Mouse (Mus musculus) midbrain, postnatal 0 days (tissue): Measurements from ENCODE around the gene Rbm20. TPM values are rescaled to one million over a fixed set of nuclear protein-coding genes. Genes with fewer than 3 reads are reported as not detected.

Experiments
- ATAC-seq: fragments of 200-750 bp; cut with Nextera tagmentation; 2 replicates; pipeline ENCODE4 v1.8.0; 2017; ENCODE audit warnings: moderate number of reproducible peaks, mild to moderate bottlenecking, moderate TSS enrichment, moderate library complexity; ENCODE audit not compliant: low FRiP score
- DNase-seq: peaks from one replicate; pipeline ENCODE4 v3.0.0-alpha.2; 2015; ENCODE audit warnings: low spot score
- H3K27ac ChIP-seq: fragments of 300-500 bp; sonication (generic); 2 replicates; pipeline ENCODE4 v1.5.1; 2014; ENCODE audit warnings: low read depth, mild to moderate bottlenecking, low read length, mixed read lengths
- H3K27me3 ChIP-seq: fragments of 300-500 bp; sonication (generic); 2 replicates; pipeline ENCODE4 v1.6.1; 2014; ENCODE audit warnings: low read length, control low read depth, mixed read lengths; ENCODE audit not compliant: insufficient read depth
- H3K36me3 ChIP-seq: fragments of 300-500 bp; sonication (generic); 2 replicates; pipeline ENCODE4 v1.6.1; 2014; ENCODE audit warnings: low read length, control low read depth, mixed read lengths; ENCODE audit not compliant: insufficient read depth
- H3K4me1 ChIP-seq: fragments of 300-500 bp; sonication (generic); 2 replicates; pipeline ENCODE4 v1.6.1; 2014; ENCODE audit warnings: mild to moderate bottlenecking, control low read depth, antibody characterized with exemption, low read length, mixed read lengths; ENCODE audit not compliant: insufficient read depth
- H3K4me2 ChIP-seq: fragments of 300-500 bp; sonication (generic); 2 replicates; pipeline ENCODE4 v1.6.1; 2014; ENCODE audit warnings: low read depth, mild to moderate bottlenecking, low read length, mixed read lengths; ENCODE audit not compliant: poor library complexity, severe bottlenecking
- H3K4me3 ChIP-seq: fragments of 300-500 bp; sonication (generic); 2 replicates; pipeline ENCODE4 v1.5.1; 2014; ENCODE audit warnings: low read depth, mild to moderate bottlenecking, low read length, moderate library complexity
- H3K9ac ChIP-seq: fragments of 300-500 bp; sonication (generic); replicated peaks from 2 replicates; pipeline ENCODE4 v1.6.1; 2014; ENCODE audit warnings: mild to moderate bottlenecking, low read length, moderate library complexity, mixed read lengths; ENCODE audit not compliant: poor library complexity, severe bottlenecking
- H3K9me3 ChIP-seq: fragments of 300-500 bp; sonication (generic); 2 replicates; pipeline ENCODE4 v1.6.1; 2016; ENCODE audit warnings: low read length, control low read depth
- CTCF ChIP-seq: IDR thresholded peaks from 2 replicates; pipeline ENCODE4 v1.5.1; 2016; ENCODE audit warnings: antibody characterized with exemption, mild to moderate bottlenecking
- WGBS: fragments of 180-500 bp; shearing (Covaris S2); extraction: QIAGEN DNeasy Blood & Tissue Kit; methylation state at CpG from one replicate; pipeline ENCODE4 v1.1.7; 2014; 5-methylcytosine and 5-hydroxymethylcytosine counted together
- polyA plus RNA-seq: library from polyadenylated mRNA; unstranded; fragments of >200 nt; fragmentation: Nextera tagmentation; extraction: Ambion mirVana; gene quantifications from 2 replicates; pipeline ENCODE4 v1.2.1, GENCODE M21; 2015
- total RNA-seq: library from RNA; depleted of rRNA; stranded (reverse); fragments of >200 nt; gene quantifications from 2 replicates; pipeline ENCODE4 v1.2.3, GENCODE M21; 2014

Rbm20 gene
- total and polyA plus RNA-seq, 2 experiments from 2014 or later = 0.75 to 2.0 TPM

DNA sequence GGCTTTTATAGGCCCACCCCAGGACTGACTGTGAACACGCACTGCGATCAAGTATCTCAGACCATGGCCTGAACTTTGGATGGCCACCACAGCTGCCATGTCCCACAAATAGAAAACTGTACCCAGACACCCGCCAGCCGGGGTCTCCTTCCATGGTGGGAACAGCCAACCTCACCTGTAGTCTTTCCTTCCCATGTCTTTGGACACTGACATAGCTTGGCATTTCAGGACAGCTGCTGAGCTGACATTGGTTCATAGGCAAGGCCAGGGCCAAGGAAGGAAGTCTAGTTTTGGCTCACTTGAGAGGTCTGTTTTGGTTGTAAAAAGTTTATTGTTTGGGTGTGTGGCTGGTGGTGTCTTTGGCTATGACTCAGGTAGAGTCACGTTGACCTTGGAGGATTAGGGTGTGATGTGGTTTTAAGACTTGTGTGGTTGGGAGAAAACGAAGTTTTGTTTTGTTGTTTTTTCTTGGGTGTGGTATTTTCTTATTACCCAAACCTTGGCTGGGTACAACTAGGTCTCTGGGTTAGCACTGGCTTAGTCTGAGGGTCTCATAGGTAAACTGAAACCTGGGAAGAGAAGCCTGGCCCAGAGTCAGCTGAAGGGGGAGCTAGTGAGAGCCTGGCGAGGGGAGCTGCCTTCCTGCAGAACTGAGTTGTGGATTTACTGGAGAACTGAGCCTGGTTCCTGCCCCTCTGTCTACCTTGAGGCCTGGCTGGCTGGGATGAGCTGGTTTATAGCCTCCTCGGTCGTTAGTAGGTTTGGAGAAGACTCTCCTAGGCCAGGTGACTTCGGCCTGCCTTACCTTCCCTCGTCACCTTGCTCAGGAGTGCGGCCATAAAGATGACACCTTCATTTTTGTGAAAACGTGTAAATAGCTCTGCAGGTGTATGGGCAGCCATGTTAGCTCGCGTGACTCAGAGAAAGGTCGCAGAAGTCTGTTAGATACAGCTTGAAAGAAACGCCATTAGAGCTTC, 83.3 kb downstream of the Rbm20 start:
- H3K36me3 ChIP-seq = no peaks in the 10 kb centered on the region
- no peak overlapping the region for H3K27ac ChIP-seq
- no peaks in the 10 kb centered on the region for H3K27me3 ChIP-seq
- no peak for TF ChIP-seq CTCF
- no peak overlapping the region for H3K4me2 ChIP-seq
- WGBS = 84% methylated on average over 17 of the region's 17 CpGs
- H3K9ac ChIP-seq = no peak overlapping the region
- DNase-seq = no peak
- no peaks in the 10 kb centered on the region for H3K4me1 ChIP-seq
- ATAC-seq = no peak
- no peaks in the 10 kb centered on the region for H3K9me3 ChIP-seq
- no peak overlapping the region for H3K4me3 ChIP-seq

DNA sequence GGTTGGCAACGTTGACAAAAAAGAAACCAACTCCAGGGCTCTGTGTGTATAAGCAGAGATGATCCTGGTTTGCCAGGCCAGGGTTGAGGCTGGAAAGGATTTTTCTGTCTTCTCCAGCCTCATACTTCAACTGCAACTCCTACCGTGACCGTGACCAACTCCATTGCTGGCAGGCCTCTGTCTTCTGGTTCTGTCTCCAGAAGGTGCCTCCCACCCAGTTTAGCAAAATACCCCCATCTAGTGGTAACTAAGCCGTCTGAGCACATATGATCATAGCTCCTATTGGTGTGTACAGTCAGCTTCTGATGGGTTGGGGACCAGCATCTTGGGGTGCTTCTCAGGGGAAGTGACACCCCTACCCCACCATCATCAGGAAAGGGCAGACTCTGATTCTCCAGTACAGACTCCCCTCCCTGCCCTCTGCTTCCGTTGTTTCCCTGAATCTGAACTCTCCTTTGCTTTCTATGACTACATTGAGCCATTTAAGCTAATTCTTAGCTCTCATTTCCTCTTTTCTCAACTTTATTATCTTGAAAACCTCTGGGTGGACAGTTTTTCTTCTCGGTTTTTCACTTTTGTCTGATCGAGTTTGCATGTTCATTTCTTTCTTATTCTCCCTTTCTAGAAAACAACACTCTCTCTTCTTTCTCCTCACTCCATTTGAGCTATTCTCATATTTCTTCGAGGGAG, 85.8 kb downstream of the Rbm20 start:
- Histone ChIP-seq H3K9me3 (no peaks in the 10 kb centered on the region), H3K36me3 (no peaks in the 10 kb centered on the region), H3K27me3 (no peaks in the 10 kb centered on the region), H3K27ac (no peak overlapping the region), H3K4me1 (no peaks in the 10 kb centered on the region), H3K9ac (no peak overlapping the region), H3K4me2 (no peak overlapping the region), H3K4me3 (no peak overlapping the region)
- TF ChIP-seq CTCF = peak; percentile 81
- ATAC-seq (peak; percentile 34; the same call in 1 of the 2 replicates), DNase-seq (peak; percentile 74)
- WGBS = 63% methylated on average over 8 of the region's 8 CpGs

DNA sequence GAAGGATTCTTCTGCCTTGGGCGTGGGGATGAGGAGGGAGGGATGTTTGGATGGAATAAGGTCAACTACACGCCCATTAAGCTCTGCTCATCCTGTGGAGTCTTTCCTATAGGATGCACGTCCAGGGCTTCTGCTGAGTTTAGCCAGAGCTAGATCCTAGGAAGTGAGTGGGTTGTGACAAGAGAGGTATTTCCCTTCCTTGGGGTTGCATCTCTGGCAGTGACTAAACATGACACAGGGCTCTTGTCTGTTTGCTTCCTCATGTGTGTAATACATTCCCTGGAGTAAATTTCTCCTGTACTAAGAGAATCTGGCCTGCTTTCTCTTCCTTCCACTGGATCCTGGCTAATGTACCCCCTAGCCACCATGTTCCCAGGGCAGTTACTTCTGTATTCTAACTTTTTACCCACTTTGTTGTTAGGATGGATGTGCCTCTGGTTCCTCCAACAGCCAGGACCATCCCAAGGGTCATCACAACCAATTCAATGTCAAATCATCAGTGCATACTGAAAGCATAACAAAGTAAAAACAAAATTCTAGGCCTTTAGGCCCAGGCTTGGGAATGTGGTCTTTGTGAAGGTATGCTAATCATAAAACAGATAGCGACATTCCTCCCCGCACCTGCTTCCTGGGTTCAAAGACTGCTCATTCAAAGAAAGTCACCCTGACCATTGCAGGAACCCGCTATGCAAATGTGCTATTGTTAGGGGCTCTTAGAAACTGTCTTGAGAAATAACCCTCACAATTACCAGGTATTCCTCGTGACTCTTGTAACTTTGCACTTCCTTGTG, 87.8 kb downstream of the Rbm20 start:
- no peak overlapping the region for H3K9ac ChIP-seq
- 76% methylated on average over 6 of the region's 7 CpGs for WGBS
- ATAC-seq = no peak

DNA sequence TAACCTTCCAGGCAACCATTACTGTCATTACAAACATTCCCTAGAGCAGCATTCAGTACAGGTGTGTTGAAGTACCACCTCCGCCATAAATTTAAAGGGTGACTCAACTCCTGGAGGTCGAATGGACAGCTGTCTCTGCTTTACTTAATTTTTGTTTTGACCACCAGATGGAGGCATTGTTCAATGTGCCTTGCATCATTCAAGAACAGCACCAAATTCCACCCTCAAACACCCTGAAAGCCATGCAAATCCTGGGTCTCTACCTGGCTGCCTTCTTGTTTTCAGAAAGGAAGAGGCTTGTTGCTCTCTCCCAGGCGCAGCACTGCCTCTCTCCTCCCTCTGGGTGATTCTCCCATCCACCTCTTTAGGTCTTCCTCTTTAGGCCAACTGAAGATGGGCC, 91.4 kb downstream of the Rbm20 start:
- no peaks in the 10 kb centered on the region for H3K27me3 ChIP-seq
- H3K4me1 ChIP-seq = no peaks in the 10 kb centered on the region
- peak; percentile 82 for DNase-seq
- no peak overlapping the region for H3K4me2 ChIP-seq
- H3K9me3 ChIP-seq = no peaks in the 10 kb centered on the region
- H3K4me3 ChIP-seq = no peak overlapping the region
- ATAC-seq = no peak
- H3K27ac ChIP-seq = no peak overlapping the region
- 27% methylated on average over 3 of the region's 3 CpGs for WGBS
- no peaks in the 10 kb centered on the region for H3K36me3 ChIP-seq
- H3K9ac ChIP-seq = no peak overlapping the region
- TF ChIP-seq CTCF = peak; percentile 90

More for the DNA sequence above, 87.8 kb downstream of the Rbm20 start:
- DNase-seq = no peak
- Histone ChIP-seq H3K36me3 (no peaks in the 10 kb centered on the region), H3K27me3 (no peaks in the 10 kb centered on the region), H3K4me2 (no peak overlapping the region), H3K9me3 (no peaks in the 10 kb centered on the region), H3K27ac (no peak overlapping the region), H3K4me1 (no peaks in the 10 kb centered on the region), H3K4me3 (no peak overlapping the region)
- TF ChIP-seq CTCF = no peak

DNA sequence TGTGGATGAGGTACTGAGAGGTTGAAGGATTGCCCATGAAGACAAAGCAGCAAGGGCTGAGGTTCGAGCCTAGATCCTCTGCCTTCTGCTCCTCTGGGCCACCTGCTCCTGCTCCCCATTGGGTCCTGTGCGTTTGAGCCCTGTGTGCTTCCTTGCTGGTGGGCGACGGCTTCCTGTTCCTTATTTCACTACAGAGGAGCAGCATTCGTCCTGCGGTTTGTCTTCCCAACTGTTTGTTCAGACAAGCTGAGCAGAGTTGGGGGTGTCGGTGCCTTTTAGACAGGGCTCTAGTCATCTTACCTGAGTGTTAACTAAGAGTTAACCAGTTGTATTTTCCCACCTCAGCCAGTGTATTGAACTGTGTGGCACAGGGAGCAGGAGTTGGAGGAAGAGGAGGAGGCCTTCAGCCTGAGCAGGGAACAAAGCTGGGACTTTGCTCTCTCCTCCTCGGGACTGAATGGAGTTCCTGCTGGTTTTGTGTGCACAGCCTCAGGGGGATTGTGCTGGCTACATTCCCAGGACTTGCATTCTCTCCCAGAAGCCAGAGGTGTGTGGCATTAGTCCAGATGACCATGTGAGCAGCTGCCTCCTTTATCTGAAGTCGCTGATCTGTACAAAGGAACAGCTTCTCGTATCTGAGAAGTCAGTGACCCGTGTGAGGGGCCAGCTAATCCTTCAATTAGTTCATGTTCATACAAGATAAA, 97.0 kb downstream of the Rbm20 start:
- Histone ChIP-seq H3K27me3 (no peaks in the 10 kb centered on the region), H3K9me3 (no peaks in the 10 kb centered on the region), H3K4me1 (no peaks in the 10 kb centered on the region), H3K36me3 (no peaks in the 10 kb centered on the region), H3K4me3 (no peak overlapping the region), H3K9ac (no peak overlapping the region), H3K4me2 (no peak overlapping the region), H3K27ac (no peak overlapping the region)
- WGBS = 51% methylated on average over 11 of the region's 11 CpGs
- TF ChIP-seq CTCF = no peak
- peak; percentile 77 for DNase-seq
- ATAC-seq = no peak
